Mouse (Mus musculus): ENCODE results near the gene Dap3.

DNA sequence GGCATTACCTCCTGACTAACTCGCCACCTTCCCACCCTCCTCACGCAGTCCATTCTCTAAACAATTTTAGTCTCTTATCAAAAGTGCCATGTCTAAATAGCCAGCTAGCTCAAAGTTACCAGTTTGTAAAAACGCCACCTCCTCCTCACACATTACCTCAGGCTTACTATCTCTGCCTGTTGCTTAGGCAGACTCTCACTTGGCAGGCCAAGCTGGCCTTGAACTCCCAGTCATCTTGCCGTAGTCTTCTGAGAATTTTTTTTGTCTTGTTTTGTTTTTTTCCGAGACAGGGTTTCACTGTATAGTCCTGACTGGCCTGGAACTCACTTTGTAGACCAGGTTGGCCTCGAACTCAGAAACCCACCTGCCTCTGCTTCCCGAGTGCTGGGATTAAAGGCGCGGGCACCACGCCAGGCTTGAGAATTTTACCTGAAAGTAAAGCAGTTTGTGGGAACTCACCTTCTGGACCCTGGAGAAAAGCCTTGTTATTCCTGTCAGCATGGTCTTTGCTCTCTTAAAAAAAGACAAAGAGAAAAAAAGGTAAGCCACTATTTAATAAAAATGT lies 8.6 kb downstream of the Dap3 start:
- TF ChIP-seq POLR2A (IDR thresholded peaks at IDR 0.05; ENCODE audit: low read depth, low read length) (no peak), CTCF (IDR thresholded peaks at IDR 0.05; ENCODE audit: extremely low read depth, insufficient read depth, insufficient read length, insufficient replicate concordance) (no peak)

Measured in spleen, adult 2 months (tissue).